Mouse (Mus musculus) lung, adult 2 months (tissue): ENCODE measurements around the gene Ttc9b.

ENCODE experiments used
- CTCF ChIP-seq: fragments of 200-500 bp; IDR thresholded peaks from 2 replicates; pipeline ENCODE4 v1.5.1; 2011; ENCODE audit warnings: mild to moderate bottlenecking, low read length, control low read depth; ENCODE audit not compliant: insufficient read depth
- POLR2A ChIP-seq: fragments of 200-500 bp; IDR thresholded peaks from 2 replicates; pipeline ENCODE4 v1.6.1; 2011; ENCODE audit warnings: low read depth, mild to moderate bottlenecking, control low read depth, low read length, borderline replicate concordance; ENCODE audit errors: extremely low read depth

DNA sequence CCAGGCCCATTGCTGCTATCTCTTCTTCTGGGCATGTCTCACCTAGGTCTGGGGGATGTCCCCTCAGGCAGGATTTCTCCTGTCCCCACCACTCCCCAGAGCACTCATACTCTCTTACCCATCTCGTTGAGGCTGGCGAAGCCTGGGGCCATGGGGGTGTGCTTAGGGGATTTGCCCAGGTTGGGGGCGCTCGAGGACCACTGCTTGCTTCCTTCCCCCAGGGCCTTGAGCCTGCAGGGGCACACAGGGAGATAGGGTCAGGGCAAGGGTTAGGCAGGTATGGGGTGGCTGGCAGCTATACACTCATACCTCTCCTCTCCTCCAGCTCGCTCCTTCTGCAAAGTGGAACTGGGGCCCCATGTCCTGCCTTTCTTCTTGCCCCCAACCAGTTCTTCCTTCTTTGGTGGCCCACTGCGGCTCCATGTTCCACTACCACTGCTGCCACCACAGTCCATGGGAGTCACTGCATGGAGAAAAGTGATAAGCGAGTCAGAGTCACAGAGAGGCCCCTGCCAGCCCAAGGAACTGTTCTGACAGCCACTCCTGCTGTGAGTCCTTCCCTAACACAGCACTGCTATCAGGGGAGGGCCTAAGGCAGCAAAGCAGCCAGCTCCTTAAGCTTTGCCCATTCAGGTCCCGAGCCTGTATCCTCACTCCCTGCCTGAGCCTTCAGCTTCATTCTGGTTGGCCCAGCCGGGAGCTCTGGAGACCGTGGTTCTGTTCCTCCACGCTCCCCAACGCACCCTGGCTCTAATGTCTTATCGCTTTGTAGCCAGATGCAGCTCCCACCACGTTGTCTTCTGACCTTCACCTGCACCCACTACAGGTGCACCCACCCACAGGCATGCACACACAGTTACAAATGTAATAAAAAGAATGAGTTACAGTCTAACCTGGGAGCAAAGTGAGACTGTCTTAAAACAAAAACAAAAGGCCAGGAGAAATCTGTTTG, 5.3 kb downstream of the Ttc9b start:
- TF ChIP-seq CTCF (no peak), POLR2A (no peak)
